Mouse (Mus musculus) limb, embryonic 12.5 days (tissue): ENCODE measurements at regions not wholly inside any gene's neighbourhood (a gene's known extent, or its start where the extent isn't known, plus 50 kb on each side); places are given as distances from the start of the nearest gene placed in this dataset.
A peak's percentile ranks its signal among the peaks of the same experiment; 100 is the strongest.

ENCODE experiments used
- ATAC-seq: fragments of 200-750 bp; cut with Nextera tagmentation; 2 replicates; pipeline ENCODE4 v1.8.0; 2017; ENCODE audit warnings: low read depth, moderate TSS enrichment; ENCODE audit not compliant: insufficient number of reproducible peaks, insufficient read depth, low FRiP score, low TSS enrichment
- H3K27ac ChIP-seq: fragments of 300-500 bp; sonication (generic); 2 replicates; pipeline ENCODE4 v1.5.1; 2016; ENCODE audit warnings: mild to moderate bottlenecking, moderate library complexity
- H3K27me3 ChIP-seq: fragments of 300-500 bp; sonication (generic); 2 replicates; pipeline ENCODE4 v1.6.1; 2016; ENCODE audit warnings: mild to moderate bottlenecking, moderate library complexity
- H3K36me3 ChIP-seq: fragments of 300-500 bp; sonication (generic); 2 replicates; pipeline ENCODE4 v1.6.1; 2016; ENCODE audit warnings: mild to moderate bottlenecking, moderate library complexity
- H3K4me1 ChIP-seq: fragments of 300-500 bp; sonication (generic); replicated peaks from 2 replicates; pipeline ENCODE4 v1.6.1; 2016
- H3K4me2 ChIP-seq: fragments of 300-500 bp; sonication (generic); 2 replicates; pipeline ENCODE4 v1.6.1; 2016; ENCODE audit warnings: mild to moderate bottlenecking, moderate library complexity
- H3K4me3 ChIP-seq: fragments of 300-500 bp; sonication (generic); replicated peaks from 2 replicates; pipeline ENCODE4 v1.5.1; 2016; ENCODE audit warnings: mild to moderate bottlenecking
- H3K9ac ChIP-seq: fragments of 300-500 bp; sonication (generic); replicated peaks from 2 replicates; pipeline ENCODE4 v1.6.1; 2016; ENCODE audit warnings: mild to moderate bottlenecking, moderate library complexity
- H3K9me3 ChIP-seq: fragments of 300-500 bp; sonication (generic); 2 replicates; pipeline ENCODE4 v1.6.1; 2016; ENCODE audit warnings: mild to moderate bottlenecking, moderate library complexity
- WGBS: fragments of 180-500 bp; shearing (Covaris S2); methylation state at CpG from one replicate; pipeline ENCODE4 v1.1.7; 2016; 5-methylcytosine and 5-hydroxymethylcytosine counted together

DNA sequence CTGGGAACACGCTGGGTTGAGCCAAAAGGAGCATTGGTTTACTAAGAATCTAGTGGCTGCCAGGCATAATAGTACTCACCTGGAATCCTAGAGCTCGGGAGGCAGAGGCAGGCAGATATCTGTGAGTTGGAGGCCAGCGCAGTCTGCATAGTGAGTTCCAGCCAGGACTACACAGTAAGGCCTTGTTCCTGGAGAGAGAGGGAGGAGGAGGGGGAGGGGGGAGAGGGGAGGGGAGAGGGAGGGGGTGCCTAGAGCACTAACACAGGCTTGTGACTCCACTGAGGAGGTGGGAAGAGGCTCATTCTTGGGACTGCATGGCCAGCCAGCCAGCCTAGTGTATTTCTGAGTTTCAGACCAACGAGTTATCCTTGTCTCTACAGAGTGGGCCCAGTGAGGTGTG lies 131.1 kb downstream of the Rybp start:
- ATAC-seq, result no peak
- H3K9ac ChIP-seq, result no peak overlapping the region
- no peak overlapping the region; the same call in 1 of the 2 replicates for H3K27ac ChIP-seq
- H3K9me3 ChIP-seq, result no peaks in the 10 kb centered on the region
- no peaks in the 10 kb centered on the region for H3K36me3 ChIP-seq
- WGBS, result 81% methylated on average over 4 of the region's 4 CpGs
- H3K4me1 ChIP-seq, result peaks cover 32% of the 10 kb centered on the region
- no peak overlapping the region for H3K4me3 ChIP-seq
- H3K4me2 ChIP-seq, result no peak overlapping the region
- peaks cover 8% of the 10 kb centered on the region for H3K27me3 ChIP-seq

DNA sequence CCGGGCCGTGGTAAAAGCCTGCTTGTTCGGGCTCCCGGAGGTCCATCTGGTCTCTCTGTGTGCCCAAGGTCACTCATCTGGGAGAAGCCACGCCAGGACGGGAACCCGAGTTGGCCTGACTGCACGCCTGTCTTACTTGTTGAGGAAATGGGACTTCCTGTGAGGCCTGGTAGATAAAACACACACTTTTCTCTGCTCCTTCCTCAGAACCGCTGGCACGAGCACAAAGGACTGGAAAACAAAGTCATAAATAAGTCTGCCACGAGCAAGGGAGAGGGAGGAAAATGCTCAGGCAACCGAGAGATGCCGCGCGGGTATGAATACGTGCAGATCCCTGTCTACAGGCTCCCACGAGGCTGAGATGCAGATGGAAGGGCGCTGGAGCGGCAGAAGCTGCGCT lies 131.6 kb downstream of the Rybp start:
- peaks cover 6% of the 10 kb centered on the region; the same call in 1 of the 2 replicates for H3K27me3 ChIP-seq

DNA sequence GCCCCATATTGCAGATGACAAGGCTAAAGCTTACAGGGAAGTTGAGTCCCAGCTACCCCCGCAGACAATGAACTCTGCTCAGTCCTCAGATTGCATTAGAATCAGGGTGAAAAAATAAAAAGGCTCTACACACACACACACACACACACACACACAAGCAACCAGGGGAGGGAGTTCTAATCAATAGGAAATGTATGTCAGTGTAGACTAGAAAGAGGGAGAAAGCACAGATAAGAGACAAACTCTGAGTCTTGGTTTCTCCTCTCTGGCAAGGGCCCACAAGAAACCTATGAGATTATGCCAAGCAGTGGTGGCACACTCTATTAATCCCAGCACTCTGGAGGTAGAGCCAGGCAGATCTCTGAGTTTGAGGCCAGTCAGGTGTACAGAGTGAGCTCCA lies 135.8 kb downstream of the Rybp start:
- WGBS, result 96% methylated on average over 1 of the region's 1 CpGs
- H3K4me1 ChIP-seq, result peaks cover 26% of the 10 kb centered on the region
- no peak overlapping the region for H3K27ac ChIP-seq
- H3K36me3 ChIP-seq, result no peaks in the 10 kb centered on the region
- H3K9me3 ChIP-seq, result no peaks in the 10 kb centered on the region
- H3K27me3 ChIP-seq, result peaks cover 36% of the 10 kb centered on the region; the same call in 1 of the 2 replicates
- H3K4me2 ChIP-seq, result no peak overlapping the region
- ATAC-seq, result no peak
- H3K4me3 ChIP-seq, result no peak overlapping the region
- H3K9ac ChIP-seq, result no peak overlapping the region

More for the DNA sequence above, 131.6 kb downstream of the Rybp start:
- 47% methylated on average over 20 of the region's 20 CpGs for WGBS
- H3K4me1 ChIP-seq, result peaks cover 32% of the 10 kb centered on the region
- H3K36me3 ChIP-seq, result no peaks in the 10 kb centered on the region
- no peak overlapping the region for H3K4me2 ChIP-seq
- no peak overlapping the region for H3K9ac ChIP-seq
- no peak overlapping the region for H3K4me3 ChIP-seq
- no peak for ATAC-seq
- no peaks in the 10 kb centered on the region for H3K9me3 ChIP-seq
- H3K27ac ChIP-seq, result peak overlapping the region; percentile 25; the same call in 1 of the 2 replicates

DNA sequence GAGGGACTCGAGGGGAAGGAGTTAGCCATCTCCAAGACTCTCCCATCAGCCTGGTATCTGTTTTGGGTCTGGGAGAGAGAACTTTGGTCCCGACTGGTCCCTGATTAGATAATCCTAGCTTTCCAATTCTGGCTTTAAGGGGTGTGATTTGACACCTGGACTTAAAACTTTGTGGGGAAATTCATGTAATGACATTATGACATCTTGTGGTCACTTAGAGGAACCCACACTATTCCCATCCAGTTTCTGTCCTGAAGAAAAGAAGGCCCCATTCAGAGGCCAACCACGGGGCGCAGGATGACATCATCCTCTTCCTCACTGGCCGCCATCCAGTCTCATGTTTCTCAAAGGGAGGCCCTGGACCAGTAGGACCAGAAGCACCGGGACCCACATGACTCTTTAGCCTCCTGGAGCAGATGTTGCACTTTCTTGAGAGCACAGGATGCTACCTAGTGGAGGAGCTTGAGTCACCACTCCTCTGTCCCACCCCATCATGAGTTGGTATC lies 136.5 kb downstream of the Rybp start:
- no peaks in the 10 kb centered on the region for H3K9me3 ChIP-seq
- H3K4me2 ChIP-seq, result no peak overlapping the region
- WGBS, result 62% methylated on average over 6 of the region's 6 CpGs
- H3K36me3 ChIP-seq, result no peaks in the 10 kb centered on the region
- no peak overlapping the region for H3K4me3 ChIP-seq
- peaks cover 27% of the 10 kb centered on the region for H3K4me1 ChIP-seq
- no peak overlapping the region for H3K9ac ChIP-seq
- no peak overlapping the region for H3K27ac ChIP-seq
- H3K27me3 ChIP-seq, result peaks cover 39% of the 10 kb centered on the region; the same call in 1 of the 2 replicates
- no peak for ATAC-seq

DNA sequence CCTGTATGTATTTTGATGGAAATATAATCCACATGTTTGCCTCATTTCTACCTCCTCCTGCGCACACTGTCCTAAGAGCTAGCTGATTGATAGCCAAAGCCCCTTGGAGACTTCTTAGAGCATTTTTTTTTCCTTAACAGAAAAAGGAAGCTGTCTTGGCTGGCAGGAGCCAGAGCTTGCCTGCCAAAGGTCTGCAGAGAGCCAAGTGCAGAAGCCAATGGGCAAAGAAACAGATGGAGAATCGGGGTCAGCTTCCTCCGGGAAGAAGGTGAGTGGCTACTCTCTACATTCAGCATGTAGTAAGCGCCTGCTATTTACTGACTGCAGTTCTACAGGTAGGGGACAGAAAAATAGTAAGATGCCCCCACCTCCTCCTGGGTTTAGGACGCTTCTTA lies 137.8 kb downstream of the Rybp start:
- Histone ChIP-seq H3K4me1 (peaks cover 33% of the 10 kb centered on the region), H3K27ac (no peak overlapping the region), H3K4me2 (no peak overlapping the region), H3K36me3 (no peaks in the 10 kb centered on the region), H3K9ac (no peak overlapping the region), H3K27me3 (peaks cover 49% of the 10 kb centered on the region), H3K4me3 (no peak overlapping the region), H3K9me3 (no peaks in the 10 kb centered on the region)
- WGBS, result 75% methylated on average over 5 of the region's 5 CpGs
- no peak for ATAC-seq

DNA sequence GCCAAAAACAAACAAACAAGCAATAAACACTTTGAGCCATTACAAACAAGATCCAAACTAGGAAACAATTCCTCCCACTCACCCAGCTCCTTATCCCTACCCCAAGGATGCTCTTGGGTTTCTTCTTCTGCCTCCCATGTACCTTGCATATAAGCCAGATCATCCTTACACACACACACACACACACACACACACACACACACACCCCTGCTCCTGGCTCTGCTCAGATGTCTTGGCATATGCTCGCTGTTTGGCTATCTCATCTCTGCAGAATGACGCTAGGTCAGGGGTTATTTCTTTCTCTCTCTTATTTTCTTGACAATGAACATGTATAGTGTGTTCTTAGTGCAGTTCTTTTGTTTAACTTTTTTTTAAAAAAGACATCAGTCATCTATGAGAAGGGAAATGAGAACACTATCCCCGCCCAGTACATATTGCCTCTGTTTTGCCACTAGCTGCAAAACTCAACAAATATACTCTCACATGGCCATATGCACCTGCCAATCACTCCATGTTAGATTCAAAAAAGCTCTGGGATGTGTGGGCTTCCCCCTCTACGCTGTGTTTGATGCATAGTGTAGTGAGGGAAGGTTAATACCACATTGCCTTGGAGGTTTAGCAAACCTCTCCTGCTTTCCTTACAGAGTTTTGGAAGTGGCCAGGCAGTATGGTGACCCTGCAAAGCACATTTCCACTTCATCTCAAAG lies 138.4 kb downstream of the Rybp start:
- H3K4me2 ChIP-seq, result no peak overlapping the region
- ATAC-seq, result no peak
- peaks cover 49% of the 10 kb centered on the region for H3K27me3 ChIP-seq
- H3K36me3 ChIP-seq, result no peaks in the 10 kb centered on the region
- no peak overlapping the region for H3K9ac ChIP-seq
- WGBS, result 83% methylated on average over 4 of the region's 4 CpGs
- H3K4me3 ChIP-seq, result no peak overlapping the region
- peaks cover 38% of the 10 kb centered on the region for H3K4me1 ChIP-seq
- no peak overlapping the region for H3K27ac ChIP-seq
- H3K9me3 ChIP-seq, result no peaks in the 10 kb centered on the region

DNA sequence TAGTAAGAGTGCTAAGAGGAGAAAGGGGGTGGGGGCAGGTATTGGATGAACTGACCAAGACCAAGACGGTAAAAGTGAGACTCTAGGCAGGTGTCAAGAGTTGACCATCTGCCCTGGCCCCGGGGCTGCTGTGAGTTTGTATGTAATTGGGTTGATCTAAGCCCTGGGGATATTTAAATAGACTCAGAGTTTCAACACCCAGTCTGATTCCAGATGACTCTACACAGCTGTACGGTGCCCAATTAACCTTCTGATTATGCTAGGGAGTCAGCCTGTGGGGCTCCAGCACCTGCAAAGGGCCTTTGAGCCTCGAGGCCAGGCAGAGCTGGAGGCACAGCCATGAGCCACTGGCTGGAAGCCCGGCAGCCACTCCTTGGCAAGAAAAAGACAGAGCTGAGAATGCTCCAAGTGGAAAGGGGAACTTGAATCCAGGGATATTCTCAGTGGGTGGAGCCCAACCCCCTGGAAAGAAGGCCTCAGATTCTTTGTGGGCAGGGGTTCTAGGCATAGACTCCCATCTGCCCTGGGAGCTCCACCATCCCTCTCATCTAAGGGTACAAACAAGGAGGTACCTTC lies 140.8 kb downstream of the Rybp start:
- WGBS, result 27% methylated on average over 5 of the region's 5 CpGs
- no peaks in the 10 kb centered on the region for H3K36me3 ChIP-seq
- H3K27ac ChIP-seq, result no peak overlapping the region
- peaks cover 48% of the 10 kb centered on the region for H3K4me1 ChIP-seq
- H3K4me2 ChIP-seq, result no peak overlapping the region
- no peak for ATAC-seq
- no peak overlapping the region for H3K9ac ChIP-seq
- no peaks in the 10 kb centered on the region for H3K9me3 ChIP-seq
- no peak overlapping the region for H3K4me3 ChIP-seq
- peaks cover 56% of the 10 kb centered on the region for H3K27me3 ChIP-seq

DNA sequence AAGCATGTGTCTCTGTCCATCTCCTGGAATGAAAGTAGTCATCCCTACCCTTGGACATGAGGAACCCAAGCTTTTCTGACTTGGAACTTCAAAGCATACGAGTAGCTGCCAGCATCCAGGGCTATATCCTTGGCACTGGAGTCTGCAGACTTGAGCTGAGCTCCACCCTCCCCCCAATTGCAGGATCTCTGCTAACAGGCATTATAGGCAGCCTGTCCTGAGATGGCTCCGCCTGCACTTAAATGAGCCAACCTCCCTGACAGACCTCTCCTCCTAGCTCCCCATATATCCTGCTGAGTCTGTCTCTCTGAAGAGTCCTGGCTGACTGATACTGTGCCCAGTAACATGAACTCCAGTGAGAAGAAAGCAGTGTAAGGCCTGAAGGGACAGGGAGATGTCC lies 141.4 kb downstream of the Rybp start:
- Histone ChIP-seq H3K9me3 (no peaks in the 10 kb centered on the region), H3K4me2 (no peak overlapping the region), H3K36me3 (no peaks in the 10 kb centered on the region), H3K4me1 (peaks cover 48% of the 10 kb centered on the region), H3K4me3 (no peak overlapping the region), H3K9ac (no peak overlapping the region), H3K27me3 (peaks cover 60% of the 10 kb centered on the region), H3K27ac (no peak overlapping the region)
- WGBS, result 49% methylated on average over 2 of the region's 2 CpGs
- ATAC-seq, result no peak

DNA sequence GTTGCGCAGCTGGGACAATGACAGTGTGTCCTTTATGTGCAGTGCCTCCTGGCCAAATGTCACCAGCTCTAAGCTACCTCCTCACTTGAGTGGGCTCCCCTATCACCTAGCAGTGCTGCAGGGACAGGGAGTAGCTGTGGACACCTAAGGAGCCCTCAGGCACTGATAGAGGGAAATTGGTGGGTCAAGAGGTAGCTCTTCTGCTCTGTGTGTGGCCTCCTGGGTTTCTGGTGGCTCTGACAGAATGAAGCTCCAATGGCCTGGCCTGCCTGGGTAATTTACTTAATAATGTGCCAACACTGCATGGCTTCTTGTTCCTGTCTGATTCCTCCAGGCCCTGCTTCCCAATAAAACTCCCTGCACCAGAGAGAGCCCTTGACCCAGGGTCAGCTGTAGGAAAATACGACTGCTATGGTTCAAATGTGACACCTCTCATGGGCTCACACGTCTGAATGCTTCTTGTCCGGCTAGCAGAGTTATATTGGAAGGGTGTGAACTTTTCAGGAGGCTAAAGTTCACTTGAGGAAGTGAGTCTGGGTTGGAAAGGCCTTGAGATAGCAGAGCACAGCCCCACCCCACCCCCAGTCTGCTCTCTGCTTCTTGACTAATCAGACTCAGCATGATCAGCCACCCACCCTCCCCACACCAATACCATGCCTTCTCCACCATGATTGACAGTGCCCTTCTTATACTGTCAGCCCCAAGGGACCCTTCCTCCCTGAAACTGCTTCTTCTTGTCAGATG lies 142.6 kb downstream of the Rybp start:
- Histone ChIP-seq H3K4me2 (no peak overlapping the region), H3K4me1 (peaks cover 59% of the 10 kb centered on the region), H3K4me3 (no peak overlapping the region), H3K9ac (no peak overlapping the region), H3K36me3 (no peaks in the 10 kb centered on the region), H3K27me3 (peaks cover 62% of the 10 kb centered on the region), H3K27ac (no peak overlapping the region), H3K9me3 (no peaks in the 10 kb centered on the region)
- no peak for ATAC-seq
- WGBS, result 27% methylated on average over 4 of the region's 4 CpGs

DNA sequence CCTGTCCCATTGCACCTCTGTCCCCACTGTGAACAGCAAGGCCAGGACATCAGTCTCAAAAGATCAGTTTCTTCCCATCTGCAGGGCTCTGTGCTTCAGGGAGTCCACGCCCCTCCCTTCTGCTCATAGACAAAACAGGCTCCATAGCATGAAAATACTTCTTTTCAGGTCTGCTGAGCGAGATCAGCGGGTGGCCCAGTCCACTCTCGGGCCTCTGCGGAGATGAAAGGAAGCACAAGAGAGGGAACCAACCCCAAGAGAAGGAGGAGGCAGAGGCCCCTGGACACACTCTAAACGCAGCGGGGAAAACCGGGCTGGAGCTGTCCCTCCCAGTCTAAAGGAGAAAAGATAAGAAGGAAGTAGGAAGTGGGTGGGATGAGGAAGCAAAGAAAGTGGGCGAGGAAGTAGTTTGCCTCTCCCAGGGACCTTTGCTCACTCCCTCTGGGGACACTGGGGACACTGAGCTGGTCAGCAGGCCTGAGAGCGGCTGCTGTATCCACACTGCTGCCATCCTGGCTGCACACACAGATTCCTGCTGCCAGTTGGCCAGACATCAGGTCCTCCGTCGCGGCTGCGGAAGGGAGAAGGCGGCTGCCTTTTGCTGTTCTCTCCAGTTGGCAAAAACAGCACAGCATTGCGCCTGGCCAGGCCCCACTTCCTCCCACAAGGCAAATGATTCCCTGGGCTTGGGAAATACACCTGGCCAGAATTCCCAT lies 143.5 kb downstream of the Rybp start:
- no peak for ATAC-seq
- H3K4me2 ChIP-seq, result peak overlapping the region; percentile 50
- peaks cover 58% of the 10 kb centered on the region for H3K4me1 ChIP-seq
- H3K27me3 ChIP-seq, result peaks cover 61% of the 10 kb centered on the region
- peak overlapping the region; percentile 62; the same call in 1 of the 2 replicates for H3K27ac ChIP-seq
- 5% methylated on average over 16 of the region's 16 CpGs for WGBS
- H3K9ac ChIP-seq, result no peak overlapping the region
- H3K4me3 ChIP-seq, result no peak overlapping the region
- no peaks in the 10 kb centered on the region for H3K9me3 ChIP-seq
- H3K36me3 ChIP-seq, result no peaks in the 10 kb centered on the region

DNA sequence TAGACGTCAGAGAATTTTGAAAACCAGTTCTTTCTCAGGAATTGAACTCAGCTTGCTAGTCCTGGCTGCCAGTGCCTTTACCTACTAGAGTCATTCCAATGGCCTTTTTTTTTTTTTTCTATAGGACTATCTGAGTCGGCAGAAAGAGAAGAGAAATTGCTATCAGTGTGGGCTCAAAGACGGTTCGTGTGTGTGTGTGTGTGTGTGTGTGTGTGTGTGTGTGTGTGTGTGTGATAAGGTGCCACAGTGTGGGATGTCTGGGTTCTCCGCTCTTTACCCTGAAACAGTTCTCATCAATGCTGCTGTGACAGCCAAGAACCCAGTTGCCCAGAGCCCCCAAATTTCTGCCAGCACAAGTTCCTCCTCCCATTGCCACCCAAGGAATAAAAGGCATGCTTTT lies 146.1 kb downstream of the Rybp start:
- no peaks in the 10 kb centered on the region for H3K9me3 ChIP-seq
- no peak overlapping the region for H3K27ac ChIP-seq
- no peak for ATAC-seq
- peaks cover 57% of the 10 kb centered on the region for H3K27me3 ChIP-seq
- H3K4me2 ChIP-seq, result no peak overlapping the region
- no peaks in the 10 kb centered on the region for H3K36me3 ChIP-seq
- H3K4me3 ChIP-seq, result no peak overlapping the region
- 69% methylated on average over 5 of the region's 5 CpGs for WGBS
- no peak overlapping the region for H3K9ac ChIP-seq
- H3K4me1 ChIP-seq, result peaks cover 46% of the 10 kb centered on the region
